8 mouse cellular contexts compared by ENCODE assay signal in genomic region chr4:129462118-129462517, GRCm38 (mm10). TPM values are rescaled to one million over a fixed set of nuclear protein-coding genes. Genes with fewer than 3 reads are reported as not detected.
DNase-seq lines count a peak whose midpoint lies in the region; ATAC-seq lines count a peak whose summit lies in the region.

No protein-coding gene starts in this region.

- 43% methylated on average over 3 of the region's 3 CpGs for WGBS in lung, embryonic 16.5 days
- 42% methylated on average over 3 of the region's 3 CpGs for WGBS in intestine, embryonic 15.5 days
- 41% methylated on average over 3 of the region's 3 CpGs for WGBS in midbrain, embryonic 13.5 days

- no peaks in the 10 kb centered on the region for H3K9me3 ChIP-seq in lung, embryonic 16.5 days (ENCODE audit: control insufficient read depth, low read length)
- H3K9me3 ChIP-seq in intestine, embryonic 15.5 days, result no peaks in the 10 kb centered on the region
- H3K9me3 ChIP-seq in midbrain, embryonic 13.5 days, result no peaks in the 10 kb centered on the region

- peaks cover 14% of the 10 kb centered on the region for H3K36me3 ChIP-seq in lung, embryonic 16.5 days (ENCODE audit: control insufficient read depth, insufficient read depth, low read length)
- peaks cover 16% of the 10 kb centered on the region; the same call in 1 of the 2 replicates for H3K36me3 ChIP-seq in intestine, embryonic 15.5 days
- peaks cover 36% of the 10 kb centered on the region for H3K36me3 ChIP-seq in midbrain, embryonic 13.5 days

- H3K27ac ChIP-seq in lung, embryonic 16.5 days (ENCODE audit: low read length), result peak overlapping the region; percentile 77; the same call in 1 of the 2 replicates
- no peak overlapping the region for H3K27ac ChIP-seq in intestine, embryonic 15.5 days
- peak overlapping the region; percentile 65; the same call in 1 of the 2 replicates for H3K27ac ChIP-seq in midbrain, embryonic 13.5 days

- H3K4me1 ChIP-seq in lung, embryonic 16.5 days (replicated peaks; ENCODE audit: control insufficient read depth, insufficient read depth, low read length), result peaks cover 8% of the 10 kb centered on the region
- peaks cover 7% of the 10 kb centered on the region for H3K4me1 ChIP-seq in intestine, embryonic 15.5 days (replicated peaks)
- H3K4me1 ChIP-seq in midbrain, embryonic 13.5 days (replicated peaks), result peaks cover 13% of the 10 kb centered on the region

- ATAC-seq in lung, embryonic 16.5 days (ENCODE audit: low read depth), result no peak
- no peak for ATAC-seq in intestine, embryonic 15.5 days
- no peak for ATAC-seq in midbrain, embryonic 13.5 days

- H3K9ac ChIP-seq in lung, embryonic 16.5 days (ENCODE audit: low read length), result peak overlapping the region; percentile 86
- H3K9ac ChIP-seq in intestine, embryonic 15.5 days, result peak overlapping the region; percentile 78
- peak overlapping the region; percentile 86 for H3K9ac ChIP-seq in midbrain, embryonic 13.5 days (replicated peaks)

- H3K27me3 ChIP-seq in lung, embryonic 16.5 days (ENCODE audit: control insufficient read depth, insufficient read depth, low read depth, low read length), result no peaks in the 10 kb centered on the region
- no peaks in the 10 kb centered on the region for H3K27me3 ChIP-seq in intestine, embryonic 15.5 days (replicated peaks)
- H3K27me3 ChIP-seq in midbrain, embryonic 13.5 days, result no peaks in the 10 kb centered on the region

- H3K4me2 ChIP-seq in lung, embryonic 16.5 days (ENCODE audit: low read depth, low read length), result peak overlapping the region; percentile 88
- peak overlapping the region; percentile 69 for H3K4me2 ChIP-seq in intestine, embryonic 15.5 days (replicated peaks)
- peak overlapping the region; percentile 86 for H3K4me2 ChIP-seq in midbrain, embryonic 13.5 days (replicated peaks)

- DNase-seq in lung, postnatal 10 days, result no peak
- DNase-seq in cerebellum, postnatal 25 days, result peak; percentile 14 to 22
- no peak for DNase-seq in urinary bladder, postnatal 14 days (ENCODE audit: low spot score)
- DNase-seq in ovary, postnatal 10 days (ENCODE audit: low spot score), result no peak
- DNase-seq in layer of hippocampus, adult 11-12 months (ENCODE audit: low spot score), result no peak

- peak overlapping the region; percentile 95 for H3K4me3 ChIP-seq in lung, embryonic 16.5 days (ENCODE audit: low read length)
- peak overlapping the region; percentile 92 for H3K4me3 ChIP-seq in intestine, embryonic 15.5 days (replicated peaks)
- peak overlapping the region; percentile 79 for H3K4me3 ChIP-seq in midbrain, embryonic 13.5 days (replicated peaks)

RNA-seq across cellular contexts. Expression of gene Bsdc1, which starts 0.7 kb away (rescaled TPM):
- 25.5 and 29.2 TPM in 2 replicates for polyA plus RNA-seq in lung, embryonic 16.5 days (2015; fragmentation: Nextera tagmentation; extraction: Ambion mirVana)
- 22.1 and 24.9 TPM in 2 replicates for polyA plus RNA-seq in intestine, embryonic 15.5 days (2015; fragmentation: Nextera tagmentation; extraction: Ambion mirVana)
- polyA plus RNA-seq in midbrain, embryonic 13.5 days (2015; fragmentation: Nextera tagmentation; extraction: Ambion mirVana), result 34.0 and 36.7 TPM in 2 replicates

RNA-seq across cellular contexts. Expression of gene Zbtb8b, which starts 21.5 kb away (rescaled TPM):
- polyA plus RNA-seq in lung, embryonic 16.5 days (2015; fragmentation: Nextera tagmentation; extraction: Ambion mirVana), result 2.7 and 4.1 TPM in 2 replicates
- 1.1 and 1.2 TPM in 2 replicates for polyA plus RNA-seq in intestine, embryonic 15.5 days (2015; fragmentation: Nextera tagmentation; extraction: Ambion mirVana)
- polyA plus RNA-seq in midbrain, embryonic 13.5 days (2015; fragmentation: Nextera tagmentation; extraction: Ambion mirVana), result 12.0 TPM in 2 replicates

RNA-seq across cellular contexts. Expression of gene Tssk3, which starts 28.7 kb away (rescaled TPM):
- polyA plus RNA-seq in lung, embryonic 16.5 days (2015; fragmentation: Nextera tagmentation; extraction: Ambion mirVana), result not detected in 2 replicates
- polyA plus RNA-seq in intestine, embryonic 15.5 days (2015; fragmentation: Nextera tagmentation; extraction: Ambion mirVana), result not detected in 2 replicates
- 0.16 and 0.26 TPM in 2 replicates for polyA plus RNA-seq in midbrain, embryonic 13.5 days (2015; fragmentation: Nextera tagmentation; extraction: Ambion mirVana)

RNA-seq across cellular contexts. Expression of gene Fam229a, which starts 28.9 kb away (rescaled TPM):
- polyA plus RNA-seq in lung, embryonic 16.5 days (2015; fragmentation: Nextera tagmentation; extraction: Ambion mirVana), result not detected in 2 replicates
- not detected in 2 replicates for polyA plus RNA-seq in intestine, embryonic 15.5 days (2015; fragmentation: Nextera tagmentation; extraction: Ambion mirVana)
- not detected in 2 replicates for polyA plus RNA-seq in midbrain, embryonic 13.5 days (2015; fragmentation: Nextera tagmentation; extraction: Ambion mirVana)

RNA-seq across cellular contexts. Expression of gene Marcksl1, which starts 51.3 kb away (rescaled TPM):
- 506 and 544 TPM in 2 replicates for polyA plus RNA-seq in lung, embryonic 16.5 days (2015; fragmentation: Nextera tagmentation; extraction: Ambion mirVana)
- 432 and 487 TPM in 2 replicates for polyA plus RNA-seq in intestine, embryonic 15.5 days (2015; fragmentation: Nextera tagmentation; extraction: Ambion mirVana)
- polyA plus RNA-seq in midbrain, embryonic 13.5 days (2015; fragmentation: Nextera tagmentation; extraction: Ambion mirVana), result 1,749 and 1,885 TPM in 2 replicates

Comparison
In these comparisons a context has a peak if more than half of its experiments do, and no peak if none do; other contexts are left out.
1. DNase-seq: peak in cerebellum, postnatal 25 days (2 of 2); none in lung, postnatal 10 days (single experiment), urinary bladder, postnatal 14 days (single experiment), ovary, postnatal 10 days (single experiment) and layer of hippocampus, adult 11-12 months (single experiment).
2. Peak in every context shown above with its lines, with median percentiles within 50 percentile points of each other: H3K4me2 ChIP-seq, H3K4me3 ChIP-seq and H3K9ac ChIP-seq.